Comparison of ENCODE assay signal across 27 mouse cellular contexts in the genomic region with DNA sequence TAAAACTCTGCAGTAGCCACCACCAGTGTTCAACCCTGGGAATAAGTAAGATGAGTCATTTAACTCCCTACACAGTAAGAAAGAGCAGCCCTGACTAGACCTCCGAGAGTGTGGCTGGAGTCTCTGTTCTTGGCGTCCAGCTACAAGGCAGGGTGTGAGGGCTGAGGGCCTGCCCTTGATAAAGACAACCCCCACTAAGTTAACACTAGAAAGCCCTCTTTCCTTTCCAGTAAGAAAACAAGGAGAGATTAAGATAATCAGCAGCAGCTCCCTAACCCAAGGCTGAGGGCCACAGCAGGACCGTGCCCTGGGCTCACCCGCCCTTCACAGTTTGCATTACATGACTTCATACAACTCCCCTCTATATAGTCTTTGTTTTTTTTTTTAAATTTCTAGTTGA.
A peak's percentile ranks its signal among the peaks of the same experiment; 100 is the strongest.
DNase-seq lines count a peak whose midpoint lies in the region; ATAC-seq and TF ChIP-seq lines count a peak whose summit lies in the region.
"Had no signal": no experiment of that assay in that cellular context is flagged by ENCODE, and none has a peak within 500 bp of the region (broad histone marks: within the 10 kb centered on the region; RNA-seq: fewer than 3 reads in every experiment).

No protein-coding gene starts in this region.

- no peak overlapping the region for H3K4me2 ChIP-seq in heart, embryonic 13.5 days
- H3K4me2 ChIP-seq in lung, embryonic 16.5 days (ENCODE audit: low read depth, low read length), result no peak overlapping the region
- H3K4me2 ChIP-seq in liver, embryonic 13.5 days, result no peak overlapping the region
- H3K4me2 ChIP-seq: embryonic facial prominence, embryonic 15.5 days; forebrain, embryonic 15.5 days; hindbrain, embryonic 13.5 days; neural tube, embryonic 13.5 days had no signal

- no peak overlapping the region for H3K4me3 ChIP-seq in heart, embryonic 13.5 days
- no peak overlapping the region for H3K4me3 ChIP-seq in lung, embryonic 16.5 days (ENCODE audit: low read length)
- H3K4me3 ChIP-seq in liver, embryonic 13.5 days (replicated peaks), result no peak overlapping the region
- H3K4me3 ChIP-seq in gastrocnemius, adult 2 months, result no peak overlapping the region
- H3K4me3 ChIP-seq: embryonic facial prominence, embryonic 15.5 days; forebrain, embryonic 15.5 days; heart, adult 2 months; hindbrain, embryonic 13.5 days; left cerebral cortex, adult 2 months; myocyte; neural tube, embryonic 13.5 days had no signal

- ATAC-seq in heart, embryonic 13.5 days (ENCODE audit: extremely low read depth, insufficient number of reproducible peaks, low FRiP score, low TSS enrichment), result no peak; the same call in 1 of the 2 replicates
- peak; percentile 65 for ATAC-seq in lung, embryonic 16.5 days (ENCODE audit: low read depth)
- ATAC-seq in liver, embryonic 13.5 days (ENCODE audit: low read depth), result peak; percentile 41; the same call in 1 of the 2 replicates
- peak; percentile 28; the same call in 1 of the 2 replicates for ATAC-seq in megakaryocyte-erythroid progenitor cell, adult 5-6 weeks (replicated peaks; ENCODE audit: low FRiP score, low TSS enrichment, poor library complexity, severe bottlenecking)
- ATAC-seq: forebrain, embryonic 15.5 days; midbrain, embryonic 16.5 days; Patski had no signal

- intact Hi-C loops in gastrocnemius, adult 2 months (cut with DNase I), result no loop called here

- no peaks in the 10 kb centered on the region for H3K9me3 ChIP-seq in heart, embryonic 13.5 days
- H3K9me3 ChIP-seq in lung, embryonic 16.5 days (ENCODE audit: control insufficient read depth, low read length), result no peaks in the 10 kb centered on the region
- no peaks in the 10 kb centered on the region for H3K9me3 ChIP-seq in liver, embryonic 13.5 days (replicated peaks)
- H3K9me3 ChIP-seq: embryonic facial prominence, embryonic 15.5 days; forebrain, embryonic 15.5 days; G1E; hindbrain, embryonic 13.5 days; megakaryocyte, embryonic 14.5 days; neural tube, embryonic 13.5 days had no signal

- H3K27me3 ChIP-seq in heart, embryonic 13.5 days (replicated peaks), result no peaks in the 10 kb centered on the region
- no peaks in the 10 kb centered on the region for H3K27me3 ChIP-seq in lung, embryonic 16.5 days (ENCODE audit: control insufficient read depth, insufficient read depth, low read depth, low read length)
- H3K27me3 ChIP-seq in liver, embryonic 13.5 days, result no peaks in the 10 kb centered on the region
- H3K27me3 ChIP-seq: CH12.LX; embryonic facial prominence, embryonic 15.5 days; forebrain, embryonic 15.5 days; hindbrain, embryonic 13.5 days; megakaryocyte, embryonic 14.5 days; neural tube, embryonic 13.5 days; Patski had no signal

- WGBS in heart, embryonic 13.5 days, result 32% methylated on average over 4 of the region's 4 CpGs
- WGBS in lung, embryonic 16.5 days, result 41% methylated on average over 4 of the region's 4 CpGs
- WGBS in liver, embryonic 13.5 days (ENCODE audit: insufficient replicate concordance), result 38% methylated on average over 4 of the region's 4 CpGs

- 0 out of 2 replicates have a peak overlapping the region, but pooled peaks have one; percentile 4 for H3K27ac ChIP-seq in heart, embryonic 13.5 days (replicated peaks)
- H3K27ac ChIP-seq in lung, embryonic 16.5 days (ENCODE audit: low read length), result peak overlapping the region; percentile 7
- H3K27ac ChIP-seq in liver, embryonic 13.5 days, result no peak overlapping the region
- H3K27ac ChIP-seq in gastrocnemius, adult 2 months, result no peak overlapping the region
- H3K27ac ChIP-seq: embryonic facial prominence, embryonic 15.5 days; forebrain, embryonic 15.5 days; heart, adult 2 months; hindbrain, embryonic 13.5 days; kidney, postnatal 0 days; left cerebral cortex, adult 2 months; neural tube, embryonic 13.5 days had no signal

- peaks cover 53% of the 10 kb centered on the region for H3K36me3 ChIP-seq in heart, embryonic 13.5 days
- peaks cover 29% of the 10 kb centered on the region for H3K36me3 ChIP-seq in lung, embryonic 16.5 days (ENCODE audit: control insufficient read depth, insufficient read depth, low read length)
- peaks cover 57% of the 10 kb centered on the region for H3K36me3 ChIP-seq in liver, embryonic 13.5 days

- no peak for DNase-seq in heart, adult 8-10 months (ENCODE audit: low spot score)
- no peak for DNase-seq in lung, postnatal 14 days
- DNase-seq in liver, embryonic 13.5 days, result no peak
- no peak for DNase-seq in gastrocnemius, adult 2 months
- DNase-seq: adrenal gland, postnatal 36 days; B cell, adult 2 months; cerebellum, adult 9-10 months; gastrocnemius, postnatal 14 days; heart, adult 2 months; kidney, adult 2 months; lung, adult 2 months; thymus, adult 2 months had no signal

- TF ChIP-seq CTCF in gastrocnemius, adult 2 months (IDR thresholded peaks at IDR 0.05), result no peak

- no peak overlapping the region for H3K9ac ChIP-seq in heart, embryonic 13.5 days
- no peak overlapping the region for H3K9ac ChIP-seq in lung, embryonic 16.5 days (ENCODE audit: low read length)
- H3K9ac ChIP-seq in liver, embryonic 13.5 days, result no peak overlapping the region
- H3K9ac ChIP-seq: embryonic facial prominence, embryonic 15.5 days; forebrain, embryonic 15.5 days; hindbrain, embryonic 13.5 days; neural tube, embryonic 13.5 days had no signal

- peaks cover 16% of the 10 kb centered on the region for H3K4me1 ChIP-seq in heart, embryonic 13.5 days
- peaks cover 10% of the 10 kb centered on the region; the same call in 1 of the 2 replicates for H3K4me1 ChIP-seq in lung, embryonic 16.5 days (replicated peaks; ENCODE audit: control insufficient read depth, insufficient read depth, low read length)
- H3K4me1 ChIP-seq in liver, embryonic 13.5 days (replicated peaks), result peaks cover 11% of the 10 kb centered on the region
- H3K4me1 ChIP-seq: embryonic facial prominence, embryonic 15.5 days; forebrain, embryonic 15.5 days; hindbrain, embryonic 13.5 days; neural tube, embryonic 13.5 days had no signal

Comparison
In these comparisons a context has a peak if more than half of its experiments do, and no peak if none do; other contexts are left out.
1. H3K27ac ChIP-seq: peak in heart, embryonic 13.5 days (single experiment) and lung, embryonic 16.5 days (single experiment); none in liver, embryonic 13.5 days (single experiment) and gastrocnemius, adult 2 months (single experiment).